Mouse (Mus musculus): ENCODE measurements around the gene Spred1. TPM values are rescaled to one million over a fixed set of nuclear protein-coding genes. Genes with fewer than 3 reads are reported as not detected.
A peak's percentile ranks its signal among the peaks of the same experiment; 100 is the strongest.

Gene Spred1
- total RNA-seq, 2 experiments from 2014 or later, result 67.5 to 72.2 TPM

DNA sequence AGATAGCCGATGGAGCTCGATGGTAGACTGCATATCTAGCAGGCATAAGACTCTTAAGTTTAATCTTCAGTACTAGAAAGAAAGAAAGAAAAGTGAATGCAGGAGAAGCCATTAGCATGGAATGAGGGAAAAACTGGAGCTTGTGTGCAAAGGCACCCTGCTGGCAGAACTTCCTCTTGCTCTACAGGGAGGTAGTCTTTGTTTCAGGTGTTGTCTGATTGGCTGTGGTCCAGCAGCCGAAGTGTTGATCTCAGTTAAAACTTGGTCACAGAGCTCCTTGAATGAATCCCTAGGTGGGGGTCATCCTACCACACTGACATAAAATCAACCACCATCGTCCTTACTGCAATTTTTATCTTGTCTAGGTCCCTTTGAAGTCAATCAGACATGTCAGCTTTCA, 55.8 kb downstream of the Spred1 start:
- no peak for DNase-seq (ENCODE audit: low spot score in 2 of 2)

- peak; percentile 87 to 92 for DNase-seq (ENCODE audit: low spot score in 2 of 2)
These were observed 59.2 kb downstream of the Spred1 start for GRCm38 (mm10) chr2:117180250-117180885.

GRCm38 (mm10) chr2:117185587-117185986, 64.4 kb downstream of the Spred1 start:
- DNase-seq (ENCODE audit: low spot score in 2 of 2), result no peak

GRCm38 (mm10) chr2:117190915-117191314, 69.7 kb downstream of the Spred1 start:
- no peak for DNase-seq (ENCODE audit: low spot score in 2 of 2)

DNA sequence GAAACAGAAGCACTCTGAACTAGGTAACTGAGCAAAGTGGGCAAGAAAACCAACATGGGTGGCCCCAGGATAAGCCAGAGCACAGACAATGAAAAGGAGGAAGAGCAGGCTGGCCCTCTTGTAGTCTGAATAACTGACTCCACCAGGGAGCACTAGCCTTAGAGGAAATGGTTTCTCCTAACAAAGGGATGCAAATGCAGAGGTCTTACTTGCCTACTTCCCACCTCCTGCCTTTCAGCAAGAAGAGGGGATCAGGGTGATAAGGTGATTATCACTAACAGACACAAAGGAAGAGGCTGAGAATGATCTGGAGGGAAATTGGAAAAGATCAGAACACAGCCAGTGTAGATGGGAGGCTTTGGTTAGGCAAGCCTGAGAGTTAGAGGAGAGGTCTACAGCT, 73.1 kb downstream of the Spred1 start:
- DNase-seq (ENCODE audit: low spot score in 2 of 2), result no peak

- DNase-seq (ENCODE audit: low spot score in 2 of 2), result no peak
These were observed 74.0 kb downstream of the Spred1 start for GRCm38 (mm10) chr2:117195151-117195550.

DNA sequence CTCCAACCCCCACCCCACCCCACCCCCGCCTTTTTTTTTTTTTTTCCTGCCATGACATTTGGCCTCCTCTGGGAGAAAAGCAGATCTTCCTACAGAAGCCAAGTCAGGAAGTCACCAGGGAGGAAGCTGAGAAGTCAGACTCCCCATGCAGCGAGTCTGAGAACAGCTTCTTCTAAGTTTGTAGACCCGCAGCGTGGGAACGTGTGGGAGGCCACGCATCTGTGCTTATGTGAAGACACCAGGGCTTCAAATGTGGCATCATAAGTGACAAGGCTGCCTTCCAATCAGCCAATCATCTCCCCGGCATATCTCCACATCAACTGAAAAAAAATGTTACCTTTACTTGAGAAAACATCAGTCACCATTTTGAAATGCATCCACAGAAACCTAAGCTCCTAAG, 74.4 kb downstream of the Spred1 start:
- no peak for DNase-seq (ENCODE audit: low spot score in 2 of 2)

- DNase-seq (ENCODE audit: low spot score in 2 of 2), result no peak
These were observed 79.7 kb downstream of the Spred1 start for GRCm38 (mm10) chr2:117200869-117201338.

GRCm38 (mm10) chr2:117203350-117203749, 82.2 kb downstream of the Spred1 start:
- DNase-seq (ENCODE audit: low spot score in 2 of 2), result no peak

DNA sequence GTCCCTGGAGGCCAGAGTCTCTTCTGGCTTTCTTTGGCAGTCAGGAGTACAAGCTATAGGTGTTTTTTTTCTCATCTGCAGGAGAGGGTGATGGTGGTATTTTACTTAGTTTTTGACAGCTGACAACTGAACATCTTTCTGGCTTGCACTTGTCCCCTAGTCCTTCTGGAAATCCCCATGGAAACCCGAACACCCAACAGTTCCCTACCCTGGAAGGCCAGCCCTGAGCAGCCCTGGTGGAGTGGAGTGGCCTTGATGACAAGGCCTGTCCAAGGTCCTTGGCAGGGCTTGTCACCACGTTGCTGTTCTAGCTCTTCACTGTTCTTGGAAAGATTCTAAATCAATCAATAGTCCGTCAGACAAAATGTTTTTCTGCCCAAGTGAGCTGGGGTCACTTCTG, 83.4 kb downstream of the Spred1 start:
- no peak for DNase-seq (ENCODE audit: low spot score in 2 of 2)

DNA sequence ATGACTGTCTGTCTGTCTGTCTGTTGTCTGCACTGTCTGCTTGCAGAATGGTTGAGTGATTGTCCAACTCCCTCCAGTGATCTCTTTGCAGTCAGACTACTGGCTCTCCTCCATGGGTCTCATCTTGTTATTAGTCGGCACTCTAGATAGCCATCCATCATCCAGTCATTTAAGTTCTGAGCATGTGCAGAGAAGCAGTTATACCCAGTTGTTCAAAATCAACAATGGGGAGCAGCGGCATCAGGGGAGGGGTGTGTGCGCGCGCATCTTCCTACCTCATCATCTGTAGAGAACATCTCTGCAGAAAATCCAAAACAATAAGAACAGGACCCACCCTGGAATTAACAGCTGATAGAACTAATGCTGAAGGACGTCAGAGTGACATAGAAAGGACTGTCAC, 83.9 kb downstream of the Spred1 start:
- no peak for DNase-seq (ENCODE audit: low spot score in 2 of 2)

DNA sequence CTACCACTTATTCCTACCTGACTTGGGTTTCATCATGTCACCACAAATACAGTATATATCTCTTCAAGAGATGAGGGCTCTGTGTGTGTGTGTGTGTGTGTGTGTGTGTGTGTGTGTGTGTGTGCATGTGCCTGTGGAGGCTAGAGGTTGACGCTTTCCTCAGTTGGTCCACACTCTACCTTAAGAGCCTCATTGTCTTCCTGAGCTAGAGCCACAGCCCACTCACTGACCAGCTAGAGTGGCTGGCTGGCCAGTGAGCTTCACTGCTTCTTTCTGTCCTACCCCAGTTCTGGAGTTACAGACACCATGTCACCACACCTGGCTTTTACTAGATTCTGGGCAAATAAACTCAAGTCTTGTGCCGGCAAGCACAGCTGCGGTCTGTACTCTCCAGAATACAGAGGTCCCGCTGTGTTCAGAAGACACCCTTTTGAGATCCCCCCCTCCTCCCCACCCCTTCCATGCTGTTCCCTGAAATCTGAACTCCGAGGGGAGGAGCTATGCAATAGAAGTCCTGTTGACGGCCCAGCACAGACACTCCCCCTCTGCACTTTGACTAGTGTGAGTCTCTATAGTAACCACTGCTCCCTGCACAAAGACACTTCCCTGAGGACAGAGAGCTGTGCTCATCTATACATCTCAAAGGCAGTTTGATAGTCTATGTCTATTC, 89.4 kb downstream of the Spred1 start:
- no peak for DNase-seq (ENCODE audit: low spot score in 2 of 2)

GRCm38 (mm10) chr2:117216152-117216551, 95.0 kb downstream of the Spred1 start:
- DNase-seq (ENCODE audit: low spot score in 2 of 2), result no peak

GRCm38 (mm10) chr2:117217695-117218216, 96.6 kb downstream of the Spred1 start:
- no peak for DNase-seq (ENCODE audit: low spot score in 2 of 2)

- no peak for DNase-seq (ENCODE audit: low spot score in 2 of 2)
These were observed 98.4 kb downstream of the Spred1 start for GRCm38 (mm10) chr2:117219536-117219935.

DNA sequence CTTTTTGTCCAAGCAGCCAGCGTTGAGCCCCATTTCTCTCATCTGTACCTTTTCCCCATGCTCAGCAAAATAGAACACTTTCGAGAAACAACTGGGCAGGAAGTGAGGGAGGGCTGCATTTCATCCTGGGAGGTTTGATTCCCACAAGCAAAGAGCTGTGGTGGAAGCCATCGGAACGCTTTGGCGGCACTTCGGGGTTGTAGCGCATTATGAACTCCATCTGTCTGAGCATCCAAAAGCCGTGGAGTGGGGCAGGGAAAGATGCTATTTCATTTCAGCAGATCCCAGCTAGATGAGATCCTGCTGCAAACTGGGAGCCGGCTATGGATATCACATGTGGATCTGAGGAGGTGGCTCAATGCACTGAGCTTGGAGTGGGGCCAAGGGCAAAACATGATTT, 101.5 kb downstream of the Spred1 start:
- DNase-seq (ENCODE audit: low spot score in 2 of 2), result no peak

DNA sequence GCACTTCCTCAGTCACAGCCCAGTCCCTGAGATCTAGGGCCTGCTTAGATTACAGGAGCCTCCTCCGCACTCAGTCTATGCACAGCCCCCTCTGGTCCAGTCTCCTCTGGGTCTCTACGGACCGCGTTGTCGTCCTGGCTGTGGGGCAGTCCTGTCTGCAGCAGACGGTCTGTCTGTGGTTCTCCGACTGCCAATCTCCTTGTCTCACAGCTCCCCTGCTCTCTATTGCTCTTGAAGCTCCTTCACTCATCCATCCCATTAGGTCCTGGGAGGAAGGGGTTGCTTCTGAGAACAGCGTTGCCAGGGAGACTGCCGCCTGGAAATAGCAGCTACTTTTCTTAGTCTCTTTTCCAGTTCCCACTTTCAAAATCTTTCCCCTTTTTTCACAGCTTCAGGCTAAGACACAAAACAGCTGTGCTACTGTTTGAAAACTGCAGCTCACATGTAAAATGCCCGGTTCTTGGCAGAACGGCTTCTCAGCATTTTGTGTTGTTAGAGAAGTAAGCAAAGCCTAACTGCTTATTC, 107.5 kb downstream of the Spred1 start:
- DNase-seq (ENCODE audit: low spot score in 2 of 2), result peak in 1 of 2 experiments; percentile 19

DNA sequence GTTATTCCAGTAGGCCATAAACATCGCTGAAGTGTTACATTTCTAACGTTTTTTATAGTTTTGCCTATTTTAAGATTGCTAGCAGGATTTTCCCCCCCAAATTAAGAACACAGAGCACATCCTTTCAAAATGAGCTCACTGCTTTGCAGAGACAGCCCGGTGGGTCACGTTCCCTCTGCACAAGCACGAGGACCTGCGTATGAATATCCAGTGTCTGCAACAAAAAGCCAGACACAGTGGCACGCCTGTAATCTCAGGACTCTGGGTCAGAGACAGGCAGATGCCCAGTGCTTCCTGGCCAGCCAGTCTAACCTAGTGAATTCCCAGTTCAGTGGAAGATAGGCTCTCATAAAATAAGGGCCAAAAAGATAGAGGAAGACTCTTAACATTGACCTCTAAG, 109.1 kb downstream of the Spred1 start:
- DNase-seq (ENCODE audit: low spot score in 2 of 2), result no peak

DNA sequence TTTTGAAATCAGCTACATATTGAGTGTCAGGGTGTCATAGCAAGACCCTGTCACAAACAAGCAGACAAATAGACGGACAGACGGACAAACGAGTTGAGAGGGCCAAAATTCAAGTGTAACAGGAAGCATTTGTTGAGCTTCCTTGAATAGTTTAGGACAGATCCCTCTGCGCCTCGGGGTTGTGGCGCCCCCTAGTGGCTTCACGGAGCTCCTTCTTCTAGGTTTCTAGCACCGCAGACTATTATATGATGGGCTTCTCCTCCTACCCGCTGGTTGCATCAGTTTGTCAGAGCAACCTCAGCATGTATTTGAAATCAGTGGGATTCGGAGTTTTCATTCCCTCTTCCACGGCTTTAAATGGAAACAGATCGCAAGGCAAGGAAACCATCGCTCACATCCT, 110.1 kb downstream of the Spred1 start:
- DNase-seq (ENCODE audit: low spot score in 2 of 2), result peak; percentile 90 to 93

Measured in layer of hippocampus, postnatal 10 days (tissue).